In genomic region chr11:100465229-100465792, GRCm38 (mm10) we compare ENCODE assay signal across 28 mouse cellular contexts. TPM values are rescaled to one million over a fixed set of nuclear protein-coding genes. Genes with fewer than 3 reads are reported as not detected.
DNase-seq lines count a peak whose midpoint lies in the region; ATAC-seq and TF ChIP-seq lines count a peak whose summit lies in the region.
"Had no signal": no experiment of that assay in that cellular context is flagged by ENCODE, and none has a peak within 500 bp of the region (broad histone marks: within the 10 kb centered on the region; RNA-seq: fewer than 3 reads in every experiment).

No protein-coding gene starts in this region.

- no peak for TF ChIP-seq EP300 in liver, postnatal 0 days (IDR thresholded peaks at IDR 0.05; ENCODE audit: low read depth)

- H3K36me3 ChIP-seq in liver, embryonic 12.5 days = peaks cover 41% of the 10 kb centered on the region
- H3K36me3 ChIP-seq in liver, postnatal 0 days (replicated peaks; ENCODE audit: insufficient read depth, low read length) = peaks cover 11% of the 10 kb centered on the region
- H3K36me3 ChIP-seq in G1E (replicated peaks) = peaks cover 66% of the 10 kb centered on the region
- peaks cover 31% of the 10 kb centered on the region for H3K36me3 ChIP-seq in hindbrain, embryonic 14.5 days (replicated peaks; ENCODE audit: control insufficient read depth, insufficient read depth)

- WGBS in liver, embryonic 12.5 days (ENCODE audit: insufficient replicate concordance) = 61% methylated on average over 1 of the region's 1 CpGs
- 76% methylated on average over 1 of the region's 1 CpGs for WGBS in liver, postnatal 0 days (ENCODE audit: insufficient replicate concordance)
- WGBS in hindbrain, embryonic 14.5 days = 96% methylated on average over 1 of the region's 1 CpGs

- H3K4me1 ChIP-seq in liver, embryonic 12.5 days = peaks cover 40% of the 10 kb centered on the region
- H3K4me1 ChIP-seq in liver, postnatal 0 days (ENCODE audit: insufficient read depth) = peaks cover 2% of the 10 kb centered on the region; the same call in 1 of the 2 replicates
- peaks cover 65% of the 10 kb centered on the region for H3K4me1 ChIP-seq in G1E (ENCODE audit: insufficient read depth, low read depth, low read length)
- H3K4me1 ChIP-seq in hindbrain, embryonic 14.5 days (replicated peaks; ENCODE audit: control insufficient read depth, insufficient read depth, low read length) = peaks cover 11% of the 10 kb centered on the region

- no peaks in the 10 kb centered on the region for H3K27me3 ChIP-seq in liver, embryonic 12.5 days (replicated peaks)
- H3K27me3 ChIP-seq in liver, postnatal 0 days (ENCODE audit: insufficient read depth, low read length) = no peaks in the 10 kb centered on the region
- no peaks in the 10 kb centered on the region for H3K27me3 ChIP-seq in G1E (ENCODE audit: insufficient read depth, low read length)
- H3K27me3 ChIP-seq in hindbrain, embryonic 14.5 days (ENCODE audit: control insufficient read depth, insufficient read depth, low read length) = no peaks in the 10 kb centered on the region
- H3K27me3 ChIP-seq: embryonic facial prominence, embryonic 13.5 days; forebrain, embryonic 12.5 days; forebrain, embryonic 15.5 days; heart, embryonic 12.5 days; heart, embryonic 15.5 days; hindbrain, embryonic 13.5 days had no signal

- DNase-seq in liver, postnatal 0 days = no peak
- peak; percentile 52 for DNase-seq in G1E (ENCODE audit: low spot score)
- DNase-seq in hindbrain, embryonic 14.5 days (ENCODE audit: low spot score) = no peak
- DNase-seq in kidney, postnatal 4 days = no peak
- DNase-seq in T-cell, adult 2 months (ENCODE audit: low spot score) = no peak
- DNase-seq: adrenal gland, postnatal 10 days; adrenal gland, postnatal 36 days; cerebellum, adult 18-20 months; cerebellum, adult 9-10 months; cerebellum, postnatal 14 days; gastrocnemius, adult 2 months; gastrocnemius, postnatal 25 days; heart, adult 18-20 months; heart, postnatal 10 days; heart, postnatal 36 days had no signal

- ATAC-seq in liver, embryonic 12.5 days = peak; percentile 77
- no peak for ATAC-seq in liver, postnatal 0 days
- peak; percentile 94 for ATAC-seq in G1E (ENCODE audit: extremely low read depth, insufficient number of reproducible peaks, low FRiP score, poor library complexity, severe bottlenecking)
- ATAC-seq in common myeloid progenitor, adult 5-6 weeks (replicated peaks; ENCODE audit: low read depth, poor library complexity, severe bottlenecking) = peak; percentile 50; the same call in 1 of the 2 replicates
- peak; percentile 63 for ATAC-seq in megakaryocyte progenitor cell, adult 5-6 weeks (replicated peaks; ENCODE audit: poor library complexity)
- no peak for ATAC-seq in hindbrain, embryonic 14.5 days (ENCODE audit: low FRiP score)
- ATAC-seq: forebrain, embryonic 15.5 days; intestine, postnatal 0 days had no signal

- TF ChIP-seq CTCF in liver, postnatal 0 days (IDR thresholded peaks at IDR 0.05; ENCODE audit: low read depth) = no peak
- TF ChIP-seq CTCF in G1E (IDR thresholded peaks at IDR 0.05; ENCODE audit: low read depth, low read length) = no peak

- no peak overlapping the region for H3K4me3 ChIP-seq in liver, embryonic 12.5 days
- no peak overlapping the region for H3K4me3 ChIP-seq in liver, postnatal 0 days (ENCODE audit: low read depth, low read length)
- no peak overlapping the region; the same call in 1 of the 2 replicates for H3K4me3 ChIP-seq in G1E (ENCODE audit: low read depth, low read length)
- no peak overlapping the region for H3K4me3 ChIP-seq in hindbrain, embryonic 14.5 days (replicated peaks; ENCODE audit: low read length)
- H3K4me3 ChIP-seq: embryonic facial prominence, embryonic 10.5 days; embryonic facial prominence, embryonic 13.5 days; erythroblast, embryonic 14.5 days; forebrain, embryonic 12.5 days; forebrain, embryonic 15.5 days; gastrocnemius, adult 2 months; heart, embryonic 12.5 days; heart, embryonic 15.5 days; hindbrain, embryonic 10.5 days; hindbrain, embryonic 13.5 days had no signal

- H3K9ac ChIP-seq in liver, embryonic 12.5 days = 0 out of 2 replicates have a peak overlapping the region, but pooled peaks have one; percentile 15
- H3K9ac ChIP-seq in liver, postnatal 0 days (replicated peaks) = no peak overlapping the region
- H3K9ac ChIP-seq in hindbrain, embryonic 14.5 days = no peak overlapping the region
- H3K9ac ChIP-seq: embryonic facial prominence, embryonic 13.5 days; forebrain, embryonic 12.5 days; forebrain, embryonic 15.5 days; heart, embryonic 12.5 days; heart, embryonic 15.5 days; hindbrain, embryonic 13.5 days had no signal

- H3K9me3 ChIP-seq in liver, embryonic 12.5 days (replicated peaks) = no peaks in the 10 kb centered on the region
- no peaks in the 10 kb centered on the region for H3K9me3 ChIP-seq in liver, postnatal 0 days (ENCODE audit: low read length)
- H3K9me3 ChIP-seq in G1E (replicated peaks) = no peaks in the 10 kb centered on the region
- no peaks in the 10 kb centered on the region for H3K9me3 ChIP-seq in hindbrain, embryonic 14.5 days (ENCODE audit: control insufficient read depth, low read length)
- H3K9me3 ChIP-seq: embryonic facial prominence, embryonic 10.5 days; embryonic facial prominence, embryonic 13.5 days; forebrain, embryonic 12.5 days; forebrain, embryonic 15.5 days; heart, embryonic 12.5 days; heart, embryonic 15.5 days; hindbrain, embryonic 10.5 days; hindbrain, embryonic 13.5 days had no signal

- H3K4me2 ChIP-seq in liver, embryonic 12.5 days = peak overlapping the region; percentile 27
- H3K4me2 ChIP-seq in liver, postnatal 0 days (ENCODE audit: low read depth, low read length) = no peak overlapping the region
- no peak overlapping the region for H3K4me2 ChIP-seq in hindbrain, embryonic 14.5 days (replicated peaks)
- H3K4me2 ChIP-seq: embryonic facial prominence, embryonic 13.5 days; forebrain, embryonic 12.5 days; forebrain, embryonic 15.5 days; heart, embryonic 12.5 days; heart, embryonic 15.5 days; hindbrain, embryonic 13.5 days had no signal

- peak overlapping the region; percentile 54; the same call in 1 of the 2 replicates for H3K27ac ChIP-seq in liver, embryonic 12.5 days
- no peak overlapping the region for H3K27ac ChIP-seq in liver, postnatal 0 days (ENCODE audit: low read depth)
- H3K27ac ChIP-seq in hindbrain, embryonic 14.5 days = no peak overlapping the region
- H3K27ac ChIP-seq: embryonic facial prominence, embryonic 10.5 days; embryonic facial prominence, embryonic 13.5 days; forebrain, embryonic 12.5 days; forebrain, embryonic 15.5 days; gastrocnemius, adult 2 months; heart, embryonic 15.5 days; hindbrain, embryonic 10.5 days; hindbrain, embryonic 13.5 days had no signal

RNA-seq across cellular contexts. Expression of gene Klhl11, which starts 7.2 kb away (rescaled TPM):
- 3.6 and 4.8 TPM in 2 replicates for polyA plus RNA-seq in liver, embryonic 12.5 days (2016; fragmentation: Nextera tagmentation; extraction: Ambion mirVana)
- 0.88 and 1.3 TPM in 2 replicates for polyA plus RNA-seq in liver, postnatal 0 days (2015; fragmentation: Nextera tagmentation; extraction: Ambion mirVana)
- total RNA-seq in G1E (2014; fragmentation: Nextera tagmentation) (22.4 and 28.3 TPM in 2 replicates), G1E (2017) (23.4 and 27.5 TPM in 2 replicates)
- 2.9 and 3.4 TPM in 2 replicates for polyA plus RNA-seq in G1E (2012)
- total RNA-seq in common myeloid progenitor, adult 5-6 weeks (2017) = 26.0 and 30.9 TPM in 2 replicates
- 9.8 and 14.0 TPM in 2 replicates for total RNA-seq in megakaryocyte progenitor cell, adult 5-6 weeks (2015)
- total RNA-seq in megakaryocyte progenitor cell, adult 5-6 weeks (2017) = 17.2 and 24.1 TPM in 2 replicates
- 15.6 and 17.7 TPM in 2 replicates for polyA plus RNA-seq in hindbrain, embryonic 14.5 days (2014; fragmentation: Nextera tagmentation; extraction: Ambion mirVana)

RNA-seq across cellular contexts. Expression of gene Klhl10, which starts 23.6 kb away (rescaled TPM):
- polyA plus RNA-seq in liver, embryonic 12.5 days (2016; fragmentation: Nextera tagmentation; extraction: Ambion mirVana) = 0.12 and 0.32 TPM in 2 replicates
- polyA plus RNA-seq in liver, postnatal 0 days (2015; fragmentation: Nextera tagmentation; extraction: Ambion mirVana) = 0.07 TPM in 2 replicates
- 0.83 and 2.2 TPM in 2 replicates for total RNA-seq in G1E (2014; fragmentation: Nextera tagmentation)
- 0.23 and 0.98 TPM in 2 replicates for total RNA-seq in G1E (2017)
- not detected in 2 replicates for polyA plus RNA-seq in G1E (2012)
- total RNA-seq in common myeloid progenitor, adult 5-6 weeks (2017) = not detected in 2 replicates
- not detected in 2 replicates for total RNA-seq in megakaryocyte progenitor cell, adult 5-6 weeks (2015)
- total RNA-seq in megakaryocyte progenitor cell, adult 5-6 weeks (2017) = 0.10 and 0.33 TPM in 2 replicates
- polyA plus RNA-seq in hindbrain, embryonic 14.5 days (2014; fragmentation: Nextera tagmentation; extraction: Ambion mirVana) = 0.52 and 0.74 TPM in 2 replicates
- polyA plus RNA-seq: erythroblast, embryonic 14.5 days had no signal

RNA-seq across cellular contexts. Expression of gene Nt5c3b, which starts 23.7 kb away (rescaled TPM):
- polyA plus RNA-seq in liver, embryonic 12.5 days (2016; fragmentation: Nextera tagmentation; extraction: Ambion mirVana) = 38.3 and 38.6 TPM in 2 replicates
- 11.1 and 11.9 TPM in 2 replicates for polyA plus RNA-seq in liver, postnatal 0 days (2015; fragmentation: Nextera tagmentation; extraction: Ambion mirVana)
- total RNA-seq in G1E (2014; fragmentation: Nextera tagmentation) (13.3 and 18.9 TPM in 2 replicates), G1E (2017) (19.1 and 19.6 TPM in 2 replicates)
- polyA plus RNA-seq in G1E (2012) = 41.2 and 49.0 TPM in 2 replicates
- 33.1 and 47.7 TPM in 2 replicates for total RNA-seq in common myeloid progenitor, adult 5-6 weeks (2017)
- 21.4 and 32.9 TPM in 2 replicates for total RNA-seq in megakaryocyte progenitor cell, adult 5-6 weeks (2015)
- total RNA-seq in megakaryocyte progenitor cell, adult 5-6 weeks (2017) = 31.8 and 37.3 TPM in 2 replicates
- polyA plus RNA-seq in hindbrain, embryonic 14.5 days (2014; fragmentation: Nextera tagmentation; extraction: Ambion mirVana) = 98.5 and 101 TPM in 2 replicates

RNA-seq across cellular contexts. Expression of gene Fkbp10, which starts 49.8 kb away (rescaled TPM):
- 20.1 and 23.8 TPM in 2 replicates for polyA plus RNA-seq in liver, embryonic 12.5 days (2016; fragmentation: Nextera tagmentation; extraction: Ambion mirVana)
- 7.4 and 9.0 TPM in 2 replicates for polyA plus RNA-seq in liver, postnatal 0 days (2015; fragmentation: Nextera tagmentation; extraction: Ambion mirVana)
- total RNA-seq in G1E (2014; fragmentation: Nextera tagmentation) (not detected in 2 replicates), G1E (2017) (0.55 TPM in 1 of 2 replicates, not detected in the other)
- not detected in 2 replicates for polyA plus RNA-seq in G1E (2012)
- not detected in 2 replicates for total RNA-seq in common myeloid progenitor, adult 5-6 weeks (2017)
- total RNA-seq in megakaryocyte progenitor cell, adult 5-6 weeks (2015) = not detected in 2 replicates
- not detected in 2 replicates for total RNA-seq in megakaryocyte progenitor cell, adult 5-6 weeks (2017)
- 22.7 and 24.7 TPM in 2 replicates for polyA plus RNA-seq in hindbrain, embryonic 14.5 days (2014; fragmentation: Nextera tagmentation; extraction: Ambion mirVana)

RNA-seq across cellular contexts. Expression of gene P3h4, which starts 50.7 kb away (rescaled TPM):
- 11.0 and 11.2 TPM in 2 replicates for polyA plus RNA-seq in liver, embryonic 12.5 days (2016; fragmentation: Nextera tagmentation; extraction: Ambion mirVana)
- polyA plus RNA-seq in liver, postnatal 0 days (2015; fragmentation: Nextera tagmentation; extraction: Ambion mirVana) = 3.4 and 4.6 TPM in 2 replicates
- total RNA-seq in G1E (2014; fragmentation: Nextera tagmentation) (not detected in 2 replicates), G1E (2017) (0.06 TPM in 1 of 2 replicates, not detected in the other)
- not detected in 2 replicates for polyA plus RNA-seq in G1E (2012)
- 1.1 TPM in 1 of 2 replicates, not detected in the other for total RNA-seq in common myeloid progenitor, adult 5-6 weeks (2017)
- total RNA-seq in megakaryocyte progenitor cell, adult 5-6 weeks (2015) = 0.05 TPM in 1 of 2 replicates, not detected in the other
- total RNA-seq in megakaryocyte progenitor cell, adult 5-6 weeks (2017) = 0.08 TPM in 1 of 2 replicates, not detected in the other
- polyA plus RNA-seq in hindbrain, embryonic 14.5 days (2014; fragmentation: Nextera tagmentation; extraction: Ambion mirVana) = 19.1 and 20.4 TPM in 2 replicates
- polyA plus RNA-seq: erythroblast, embryonic 14.5 days had no signal

Comparison
In these comparisons a context has a peak if more than half of its experiments do, and no peak if none do; other contexts are left out.
1. ATAC-seq: peak in liver, embryonic 12.5 days (single experiment), G1E (single experiment), common myeloid progenitor, adult 5-6 weeks (single experiment) and megakaryocyte progenitor cell, adult 5-6 weeks (single experiment); none in liver, postnatal 0 days (single experiment) and hindbrain, embryonic 14.5 days (single experiment).